Mouse (Mus musculus) activated CD4-positive, CD25-positive, alpha-beta regulatory T cell, adult 4 months (primary cell): Measurements from ENCODE around the gene Atp8a2. TPM values are rescaled to one million over a fixed set of nuclear protein-coding genes. Genes with fewer than 3 reads are reported as not detected.

Experiments used
- ATAC-seq: one replicate; pipeline ENCODE4 v1.8.0; 2017
- polyA plus RNA-seq, 2 experiments: library from polyadenylated mRNA; unstranded; fragments of 100-300 nt; shearing (Covaris generic); gene quantifications; one replicate each; pipeline ENCODE4 v1.2.1; 2017

The Atp8a2 gene
- polyA plus RNA-seq, 2 experiments from 2014 or later, result 1.0 to 1.5 TPM

GRCm38 (mm10) chr14:59701492-59701891 is 495.5 kb downstream of the Atp8a2 start:
- no peak for ATAC-seq

GRCm38 (mm10) chr14:59695160-59695559 is 501.8 kb downstream of the Atp8a2 start:
- peak; percentile 52 for ATAC-seq

GRCm38 (mm10) chr14:59692164-59692563 is 504.8 kb downstream of the Atp8a2 start:
- no peak for ATAC-seq

- no peak for ATAC-seq
These were observed 505.6 kb downstream of the Atp8a2 start for GRCm38 (mm10) chr14:59691402-59691801.

- ATAC-seq, result no peak
These were observed 506.0 kb downstream of the Atp8a2 start for GRCm38 (mm10) chr14:59690954-59691353.

GRCm38 (mm10) chr14:59689596-59689995 is 507.4 kb downstream of the Atp8a2 start:
- ATAC-seq, result no peak

DNA sequence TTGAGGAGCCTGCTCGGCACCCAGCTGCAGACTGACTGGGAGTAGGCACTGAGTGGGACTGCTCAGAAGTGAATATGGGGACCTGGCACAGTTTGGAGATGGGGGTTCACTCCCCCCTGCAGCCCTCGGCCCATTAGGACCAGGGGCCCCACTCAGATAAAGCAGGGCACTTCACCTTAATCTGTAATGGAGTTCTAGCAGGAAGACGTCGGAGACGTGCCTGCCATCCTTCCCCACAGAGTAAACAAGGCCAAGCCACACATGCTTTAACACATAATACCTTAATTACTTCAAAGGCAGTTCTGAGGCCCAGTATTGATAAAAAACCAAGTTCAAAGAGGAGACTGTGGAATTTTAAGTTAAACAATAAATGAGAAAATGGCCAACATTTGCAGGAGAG is 510.8 kb downstream of the Atp8a2 start:
- no peak for ATAC-seq

GRCm38 (mm10) chr14:59685343-59685742 is 511.6 kb downstream of the Atp8a2 start:
- no peak for ATAC-seq

DNA sequence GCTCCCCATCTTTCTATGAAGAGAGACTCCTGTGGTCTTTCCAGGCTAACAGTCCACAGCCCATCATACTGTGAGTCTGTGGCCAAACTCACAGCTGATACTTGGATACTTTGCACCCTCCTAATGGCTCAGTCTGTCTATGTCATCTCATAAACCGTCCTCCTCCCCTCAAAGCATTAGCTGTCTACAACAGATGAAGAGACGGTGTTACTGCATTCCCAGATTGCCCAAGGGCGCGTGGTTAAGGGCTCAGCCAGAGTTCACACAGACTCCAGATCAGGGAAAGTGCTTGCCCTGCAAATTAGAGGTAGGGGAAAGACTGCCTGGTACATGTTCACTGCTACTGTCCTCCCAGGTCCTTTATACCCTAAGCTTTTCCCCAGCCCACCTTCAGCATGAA is 515.1 kb downstream of the Atp8a2 start:
- ATAC-seq, result no peak

DNA sequence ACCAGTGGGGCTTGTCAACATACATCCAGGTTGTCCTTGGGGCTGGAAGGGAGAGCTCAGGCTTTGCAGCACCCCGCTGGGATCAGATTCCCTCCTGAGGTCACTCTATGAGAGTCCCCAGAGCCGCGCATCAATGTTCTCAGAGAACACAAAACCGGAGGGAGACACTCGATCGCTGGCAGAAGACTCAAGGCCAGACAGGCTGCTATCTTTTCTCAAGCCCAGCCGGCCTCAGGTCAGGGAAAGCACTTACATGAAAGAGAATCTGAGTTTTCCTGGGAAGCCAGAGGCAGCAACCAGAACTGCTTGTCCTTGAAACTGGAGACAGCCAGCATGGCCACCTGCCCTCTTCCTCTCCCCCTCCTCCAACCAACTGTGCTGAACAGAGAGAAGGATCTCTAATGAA is 519.4 kb downstream of the Atp8a2 start:
- no peak for ATAC-seq

- no peak for ATAC-seq
These were observed 521.6 kb downstream of the Atp8a2 start for GRCm38 (mm10) chr14:59675330-59675729.

GRCm38 (mm10) chr14:59674556-59674955 is 522.4 kb downstream of the Atp8a2 start:
- ATAC-seq, result no peak

- no peak for ATAC-seq
These were observed 524.0 kb downstream of the Atp8a2 start for GRCm38 (mm10) chr14:59672893-59673515.

GRCm38 (mm10) chr14:59657098-59657497 is 539.9 kb downstream of the Atp8a2 start:
- no peak for ATAC-seq

- ATAC-seq, result no peak
These were observed 540.4 kb downstream of the Atp8a2 start for GRCm38 (mm10) chr14:59656591-59656990.

GRCm38 (mm10) chr14:59649337-59649736 is 547.6 kb downstream of the Atp8a2 start:
- no peak for ATAC-seq

- no peak for ATAC-seq
These were observed 548.4 kb downstream of the Atp8a2 start for GRCm38 (mm10) chr14:59648611-59649010.

DNA sequence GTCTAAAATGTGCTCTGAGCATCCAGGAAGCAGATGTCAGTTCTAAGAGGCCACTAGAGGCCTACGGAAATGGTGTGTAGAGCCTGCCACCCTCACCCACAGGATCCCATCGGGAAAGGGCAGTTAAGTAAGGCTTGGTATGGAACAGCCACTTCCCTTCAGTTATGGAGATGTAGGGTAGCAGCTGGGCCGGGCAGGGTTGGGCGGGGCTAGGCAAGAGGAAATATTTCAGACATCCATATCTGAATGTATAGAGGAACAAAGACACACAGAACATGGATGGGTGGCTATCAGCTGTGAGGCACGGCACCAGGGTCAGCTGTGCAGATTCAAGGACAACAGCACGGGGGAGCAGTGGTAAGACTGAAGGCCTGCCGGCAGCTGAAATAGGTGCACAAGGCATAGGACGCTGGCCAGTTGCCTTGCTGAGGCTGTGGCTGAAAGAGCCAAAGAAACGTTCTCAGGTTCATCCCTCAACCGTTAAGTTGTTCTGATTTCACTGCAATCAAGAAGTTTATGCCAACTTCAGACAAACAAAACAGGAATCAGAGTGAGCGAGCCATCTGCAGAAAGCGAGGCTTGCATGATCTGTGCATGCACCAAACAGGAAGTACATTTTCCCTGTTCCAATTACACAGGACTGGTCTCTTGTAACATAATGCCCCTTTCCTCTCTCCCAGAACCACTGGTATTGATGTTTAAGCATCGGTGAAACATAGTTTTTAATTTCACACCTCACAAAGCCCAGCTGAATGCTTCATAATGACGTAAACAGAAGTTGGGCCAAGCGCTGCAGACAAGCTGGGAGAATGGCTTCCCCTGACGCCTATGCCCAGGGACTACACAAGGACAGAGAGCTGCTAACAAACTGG is 549.9 kb downstream of the Atp8a2 start:
- ATAC-seq, result no peak

DNA sequence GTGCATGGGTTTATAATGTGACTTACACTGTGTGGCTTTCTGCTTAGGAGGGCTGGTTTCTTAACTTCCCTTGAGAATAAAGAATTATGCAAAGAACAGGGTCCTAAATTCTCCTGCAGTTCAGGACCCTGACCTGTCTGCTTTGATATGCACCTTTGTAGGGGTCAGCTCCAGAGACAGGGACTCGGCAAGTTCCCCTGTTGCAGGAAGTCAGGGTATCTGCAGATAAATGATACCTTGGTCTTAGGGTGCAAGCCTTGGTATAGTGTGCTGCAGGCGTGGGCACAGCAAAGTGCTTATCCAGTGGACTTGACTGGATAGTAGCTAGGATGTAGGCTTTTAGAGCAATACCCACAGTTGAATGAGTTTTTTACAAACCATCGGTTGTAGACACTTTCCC is 552.1 kb downstream of the Atp8a2 start:
- ATAC-seq, result no peak

- ATAC-seq, result no peak
These were observed 552.8 kb downstream of the Atp8a2 start for GRCm38 (mm10) chr14:59644166-59644565.

GRCm38 (mm10) chr14:59643582-59643981 is 553.4 kb downstream of the Atp8a2 start:
- peak; percentile 81 for ATAC-seq

DNA sequence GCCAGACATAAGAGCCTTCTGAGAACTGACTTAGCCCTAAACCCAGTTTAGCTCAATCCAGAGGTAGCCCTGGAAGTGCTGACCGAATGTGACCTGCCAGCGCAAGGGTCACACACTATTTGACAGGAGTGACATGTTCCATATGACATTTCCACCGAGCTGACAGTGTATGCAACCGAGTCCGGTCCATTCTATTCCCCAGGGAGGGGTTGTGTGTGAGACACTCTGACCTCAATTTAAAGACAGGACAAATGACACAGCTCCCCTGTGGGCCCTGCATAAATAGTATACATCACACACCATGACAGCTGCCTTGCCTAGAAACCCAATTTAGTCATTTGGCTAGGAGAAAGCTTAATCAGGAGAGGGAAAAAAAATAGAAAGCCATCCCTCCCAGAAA is 555.1 kb downstream of the Atp8a2 start:
- no peak for ATAC-seq

DNA sequence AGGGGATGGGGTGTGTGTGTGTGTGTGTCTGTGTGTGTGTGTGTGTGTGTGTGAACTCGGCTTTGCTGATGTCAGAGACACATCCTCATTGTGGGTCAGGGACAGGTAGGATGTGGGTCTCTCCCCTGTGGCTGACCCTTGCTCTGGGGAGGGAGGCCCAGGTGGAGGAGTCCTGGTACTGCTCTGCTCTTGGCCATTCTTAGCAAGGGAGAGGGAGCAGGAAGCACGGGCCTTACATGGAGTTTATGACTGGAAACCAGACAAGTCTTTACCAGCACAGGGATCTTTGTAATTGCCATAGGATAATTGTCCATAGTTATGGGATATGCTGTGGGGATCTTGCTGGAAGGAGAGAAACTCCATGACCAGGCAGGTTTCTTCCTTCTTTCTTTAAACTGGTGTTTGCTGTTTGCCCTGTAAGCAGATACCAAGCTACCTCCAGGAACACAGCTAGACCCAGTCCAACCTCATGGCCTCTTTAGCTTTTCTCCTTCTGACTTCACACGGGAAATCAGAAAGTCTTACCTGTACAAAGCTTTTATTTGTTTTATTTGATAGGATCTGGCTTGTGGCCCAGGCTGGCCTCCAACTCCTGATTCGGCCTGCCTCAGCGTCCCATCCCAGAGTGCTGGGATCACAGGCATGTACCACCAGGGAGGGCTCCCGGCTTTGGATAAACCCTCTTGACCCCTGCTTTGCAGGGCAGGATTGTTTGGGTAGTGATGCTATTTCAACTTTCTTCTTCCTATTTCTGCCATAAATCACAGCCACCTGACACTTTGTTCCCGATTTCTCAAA is 557.9 kb downstream of the Atp8a2 start:
- no peak for ATAC-seq
